Mouse (Mus musculus) frontal cortex, postnatal 36 days (tissue): ENCODE data around the gene Sox5.
"Not testable (repeated sequence)": the region's sequence is repeated elsewhere in the genome, so short reads cannot be mapped to it uniquely, and the experiment has no call there.

Experiments
- DNase-seq, 2 experiments: peaks; one replicate each; pipeline ENCODE4 v3.0.0; 2022; ENCODE audit warnings: low spot score in 2 of 2

The Sox5 gene

GRCm38 (mm10) chr6:144197209-144198119, 584.3 kb downstream of the Sox5 start:
- no peak for DNase-seq

GRCm38 (mm10) chr6:144195934-144196333, 585.8 kb downstream of the Sox5 start:
- peak in 1 of 2 experiments; percentile 40 for DNase-seq

- DNase-seq, result no peak
Observed at GRCm38 (mm10) chr6:144183087-144183486, 598.7 kb downstream of the Sox5 start.

- DNase-seq, result not testable (repeated sequence)
Observed at GRCm38 (mm10) chr6:144182429-144182828, 599.3 kb downstream of the Sox5 start.

- no peak for DNase-seq
Observed at GRCm38 (mm10) chr6:144181083-144181866, 600.5 kb downstream of the Sox5 start.

GRCm38 (mm10) chr6:144179111-144179510, 602.7 kb downstream of the Sox5 start:
- no peak for DNase-seq

GRCm38 (mm10) chr6:144176674-144177073, 605.1 kb downstream of the Sox5 start:
- DNase-seq, result no peak

- no peak for DNase-seq
Observed at GRCm38 (mm10) chr6:144175590-144175989, 606.2 kb downstream of the Sox5 start.

- DNase-seq, result no peak
Observed at GRCm38 (mm10) chr6:144170541-144170940, 611.2 kb downstream of the Sox5 start.

GRCm38 (mm10) chr6:144169791-144170190, 612.0 kb downstream of the Sox5 start:
- DNase-seq, result no peak

GRCm38 (mm10) chr6:144168696-144169476, 612.9 kb downstream of the Sox5 start:
- DNase-seq, result no peak

- DNase-seq, result no peak
Observed at GRCm38 (mm10) chr6:144167058-144167457, 614.7 kb downstream of the Sox5 start.

- no peak for DNase-seq
Observed at GRCm38 (mm10) chr6:144166651-144167050, 615.1 kb downstream of the Sox5 start.

- peak; percentile 49 to 56 for DNase-seq
Observed at GRCm38 (mm10) chr6:144166104-144166503, 615.7 kb downstream of the Sox5 start.

GRCm38 (mm10) chr6:144163501-144163900, 618.3 kb downstream of the Sox5 start:
- DNase-seq, result no peak

GRCm38 (mm10) chr6:144158637-144159036, 623.1 kb downstream of the Sox5 start:
- DNase-seq, result no peak

- DNase-seq, result peak; percentile 50 to 62
Observed at GRCm38 (mm10) chr6:144154892-144155424, 626.8 kb downstream of the Sox5 start.

- no peak for DNase-seq
Observed at GRCm38 (mm10) chr6:144151957-144152356, 629.8 kb downstream of the Sox5 start.

GRCm38 (mm10) chr6:144151075-144151474, 630.7 kb downstream of the Sox5 start:
- DNase-seq, result no peak

- no peak for DNase-seq
Observed at GRCm38 (mm10) chr6:144137397-144137796, 644.4 kb downstream of the Sox5 start.

GRCm38 (mm10) chr6:144136894-144137293, 644.9 kb downstream of the Sox5 start:
- no peak for DNase-seq

- no peak for DNase-seq
Observed at GRCm38 (mm10) chr6:144129927-144130326, 651.9 kb downstream of the Sox5 start.
